Mouse (Mus musculus) G1E-ER4 (cell line): ENCODE data around the gene Ube2e3. TPM values are rescaled to one million over a fixed set of nuclear protein-coding genes. Genes with fewer than 3 reads are reported as not detected.

Source experiments
- GATA1 ChIP-seq: IDR thresholded peaks from one replicate; pipeline ENCODE4 v1.8.0; 2012; ENCODE audit warnings: low read length, inconsistent platforms
- polyA plus RNA-seq: library from polyadenylated mRNA; stranded (reverse); fragments of >175 nt; gene quantifications from 2 replicates; pipeline ENCODE4 v1.2.3, GENCODE M21; 2012

The Ube2e3 gene
- 97.7 and 144 TPM in 2 replicates for polyA plus RNA-seq

DNA sequence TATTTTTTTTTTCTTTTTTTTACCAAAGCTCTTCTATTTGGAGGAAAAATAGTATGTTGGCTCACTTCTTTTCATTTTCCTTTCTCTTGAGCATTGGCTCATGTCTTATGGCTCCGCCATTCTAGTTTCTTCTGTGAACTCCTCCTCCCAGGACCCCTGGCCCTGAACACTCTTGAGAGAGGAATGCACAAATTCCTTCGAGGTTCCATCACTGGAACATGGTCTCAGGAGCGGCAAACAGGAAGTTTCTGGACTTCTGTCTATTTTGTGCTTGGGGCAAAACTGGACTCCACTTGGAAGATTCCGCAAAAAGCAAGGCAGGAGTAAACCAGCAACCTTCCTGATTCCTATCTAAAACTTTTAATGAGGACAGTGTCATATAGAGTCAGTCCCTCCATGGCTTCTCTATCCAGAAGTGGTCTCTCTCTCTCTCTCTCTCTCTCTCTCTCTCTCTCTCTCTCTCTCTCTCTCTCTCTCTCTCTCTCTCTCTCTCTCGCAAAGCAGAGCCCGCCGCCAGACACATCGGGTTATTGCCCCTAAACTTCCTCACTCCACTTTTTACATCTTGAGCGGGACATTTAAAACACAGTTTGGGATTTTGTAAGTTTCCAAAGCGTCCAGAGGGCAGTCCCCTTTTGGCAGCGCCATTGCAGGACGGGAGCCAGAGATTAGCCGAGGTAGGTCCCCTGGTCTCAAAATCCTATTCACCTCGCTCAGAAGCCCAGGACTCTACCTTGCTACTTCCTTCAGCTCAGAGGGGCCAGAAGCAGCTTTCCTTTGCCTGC, at the start of gene Ube2e3:
Ube2e3 (plus strand) TSS at position 399 of the 785 bp plus-strand sequence.
- TF ChIP-seq GATA1 = no peak

DNA sequence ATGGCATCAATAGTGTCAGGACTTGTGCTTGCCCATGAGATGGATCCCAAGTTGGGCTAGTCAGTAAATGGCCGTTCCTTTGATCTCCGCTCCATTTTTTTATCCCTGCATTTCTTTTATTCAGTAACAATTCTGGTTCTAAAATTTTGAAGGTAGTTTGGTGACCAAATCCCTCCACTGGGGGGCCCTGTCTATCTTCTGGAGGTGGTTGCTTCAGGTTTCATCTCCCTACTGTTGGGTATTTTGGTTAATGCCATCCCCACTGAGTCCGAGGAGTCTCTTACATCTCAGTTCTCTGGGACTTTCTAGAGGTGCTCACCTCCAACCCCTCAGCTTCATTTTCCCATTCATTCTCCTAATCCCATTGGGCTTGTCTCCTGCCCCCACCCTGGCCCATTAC, 38.0 kb upstream of the Ube2e3 start:
- no peak for TF ChIP-seq GATA1

DNA sequence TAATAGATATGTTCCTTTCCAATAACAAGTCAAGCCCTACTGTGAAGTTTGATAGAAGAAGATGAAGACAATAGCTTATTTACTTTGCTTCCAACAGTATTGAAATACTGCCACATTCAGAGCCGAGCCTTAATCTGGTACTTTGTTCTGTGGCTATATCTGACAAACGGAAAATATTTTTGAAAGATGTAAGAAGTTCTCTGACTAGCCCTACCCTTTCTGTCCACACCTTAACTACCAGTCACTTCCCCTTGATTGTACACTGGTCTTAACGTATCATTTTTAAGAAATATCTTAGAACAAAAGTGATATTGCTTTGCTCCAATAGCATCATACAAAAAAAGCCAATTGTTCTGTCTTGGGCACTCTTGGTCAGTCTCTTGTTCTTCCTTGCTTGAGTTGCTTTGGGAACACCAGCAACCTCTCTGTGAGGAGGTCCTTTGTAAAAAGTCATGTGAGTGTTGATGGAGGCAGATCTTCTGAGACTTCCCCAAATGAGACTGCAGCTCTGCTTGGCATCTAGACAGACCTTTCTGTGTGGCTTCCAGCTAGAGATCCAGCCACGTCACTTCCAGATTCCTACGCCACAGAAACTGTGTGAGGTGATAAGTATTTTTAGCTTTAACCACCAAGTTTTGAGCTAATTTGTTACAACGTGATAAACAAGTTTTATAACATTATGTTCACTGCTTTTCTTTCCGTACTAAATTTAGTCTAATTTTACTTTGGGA, 26.3 kb upstream of the Ube2e3 start:
- no peak for TF ChIP-seq GATA1

DNA sequence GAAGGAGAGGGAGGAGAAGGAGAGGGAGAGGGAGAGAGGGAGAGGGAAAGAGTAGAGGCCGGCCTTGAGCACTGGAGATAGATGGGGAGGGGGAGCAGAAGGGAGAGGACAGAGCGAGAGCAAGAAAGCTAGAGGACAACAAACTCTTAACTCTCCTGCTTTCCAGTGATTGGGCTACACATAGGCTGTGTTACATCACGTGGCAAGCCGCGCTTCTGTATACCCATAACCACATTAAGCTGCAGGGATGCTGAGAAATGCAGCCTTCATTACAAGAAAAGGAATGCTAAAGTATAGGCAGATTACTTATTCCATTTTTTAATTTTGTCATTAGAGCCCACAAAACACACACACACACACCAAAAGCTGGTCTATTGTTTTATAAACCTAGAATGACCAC, 23.6 kb upstream of the Ube2e3 start:
- TF ChIP-seq GATA1 = no peak

DNA sequence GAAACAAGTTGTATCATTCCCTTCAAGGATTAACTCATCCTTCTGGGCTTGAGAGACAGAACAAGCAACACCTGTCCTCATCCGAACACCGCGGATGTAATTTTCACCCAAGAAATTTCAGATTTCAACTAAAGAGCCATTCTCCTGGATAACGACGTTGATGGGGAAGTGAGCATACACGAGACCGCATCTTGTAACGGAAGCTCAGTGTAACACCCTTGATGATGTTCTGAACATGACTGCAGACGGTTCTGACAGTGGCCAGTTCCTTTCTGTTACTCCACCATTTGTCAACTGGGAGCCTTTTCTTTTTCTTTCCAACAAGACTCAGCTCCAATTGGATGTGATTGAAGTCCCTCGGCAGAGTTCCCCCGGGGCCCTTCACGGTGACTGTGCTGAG, 22.6 kb upstream of the Ube2e3 start:
- TF ChIP-seq GATA1 = no peak

DNA sequence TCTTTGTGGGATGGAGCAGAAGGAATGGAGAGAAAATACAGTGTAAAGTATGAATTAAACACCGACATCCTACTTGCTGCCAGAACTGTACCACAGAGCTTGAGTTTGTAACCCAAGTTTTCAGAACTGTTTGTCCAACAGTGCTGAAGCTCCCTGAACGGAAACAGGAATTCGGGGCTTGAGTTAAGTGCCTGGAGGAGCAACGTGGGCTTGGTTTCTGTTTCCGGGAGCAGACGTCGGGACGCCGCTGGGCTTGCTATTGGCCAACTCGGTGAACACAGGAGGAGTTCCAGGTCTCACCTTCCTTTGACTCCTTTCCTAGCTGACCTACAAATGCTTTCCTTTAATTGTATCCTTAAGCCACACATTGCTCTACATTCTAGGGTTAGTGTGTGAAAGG, 22.2 kb upstream of the Ube2e3 start:
- TF ChIP-seq GATA1 = no peak

DNA sequence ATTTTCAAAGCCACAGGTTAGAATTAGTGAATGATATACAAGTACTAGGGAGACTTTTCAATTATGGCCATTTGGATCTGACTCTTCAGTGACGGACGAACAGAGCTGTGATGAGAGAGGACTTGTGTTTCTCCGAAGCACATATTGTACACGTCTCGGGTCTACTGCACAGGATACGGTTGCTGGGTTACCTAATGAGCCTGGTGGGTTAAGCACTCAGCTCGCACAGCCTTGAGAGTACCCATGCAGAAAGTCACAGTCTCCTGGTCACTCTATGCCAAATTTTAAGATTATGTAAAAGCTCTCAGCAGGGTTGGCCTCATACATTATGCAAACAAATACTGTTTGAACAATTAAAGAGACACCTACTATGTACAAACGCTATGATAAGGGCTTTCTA, 13.6 kb upstream of the Ube2e3 start:
- TF ChIP-seq GATA1 = no peak

DNA sequence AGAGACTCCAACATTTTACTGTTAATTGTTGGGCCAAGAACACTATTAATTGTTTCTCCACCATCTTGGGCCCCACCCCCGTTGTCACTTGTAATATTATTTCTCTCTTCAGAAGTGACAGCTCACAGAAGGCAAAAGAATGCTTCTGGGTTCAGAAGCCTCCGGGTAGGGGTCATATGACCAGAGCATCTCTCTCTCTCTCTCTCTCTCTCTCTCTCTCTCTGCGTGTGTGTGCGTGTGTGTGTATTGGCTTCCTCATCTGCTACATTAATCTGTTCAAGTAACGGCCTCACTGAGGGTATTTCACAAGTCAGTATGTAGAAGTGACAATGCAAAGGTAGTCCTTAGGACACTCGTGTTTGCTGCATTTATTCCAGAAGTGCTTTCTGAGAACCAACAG, 9.3 kb upstream of the Ube2e3 start:
- TF ChIP-seq GATA1 = no peak

DNA sequence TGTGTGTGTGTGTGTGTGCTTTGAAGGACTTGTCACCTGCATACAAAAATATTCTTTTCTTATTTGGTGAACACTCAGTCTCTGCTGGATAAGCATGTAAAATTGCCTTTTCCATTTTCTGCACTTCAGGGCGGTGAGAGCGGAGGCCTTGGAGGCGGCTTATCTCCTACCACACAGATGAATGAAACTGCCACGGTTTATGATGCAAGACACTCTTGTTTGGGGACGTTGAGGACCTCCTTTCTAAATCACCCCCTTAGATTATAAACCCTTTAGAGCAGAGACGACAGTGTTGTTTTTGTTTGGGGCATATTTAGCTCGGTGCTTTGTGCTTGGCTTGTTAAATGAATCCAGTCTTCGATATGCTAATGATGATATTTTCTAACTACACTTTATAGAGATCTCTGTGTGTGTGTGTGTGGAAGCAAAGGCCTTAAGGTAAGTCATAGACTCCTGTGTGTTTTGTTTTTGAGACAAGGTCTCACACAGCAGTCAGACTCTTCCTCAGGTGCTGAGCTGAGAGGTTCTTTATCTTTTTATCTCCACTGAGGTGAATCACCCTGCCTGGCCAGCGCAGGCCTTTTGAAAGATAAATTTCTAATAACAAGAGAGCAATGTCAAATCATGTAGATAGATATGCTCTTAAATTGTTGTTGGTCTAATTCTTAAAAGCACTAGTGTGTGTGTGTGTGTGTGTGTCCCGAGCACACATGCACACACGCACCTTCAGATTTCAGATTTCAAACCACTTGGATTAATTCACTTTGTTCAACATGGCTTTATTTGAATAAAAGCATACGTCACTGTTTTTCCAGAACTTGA, 8.4 kb upstream of the Ube2e3 start:
- TF ChIP-seq GATA1 = peak; percentile 31

DNA sequence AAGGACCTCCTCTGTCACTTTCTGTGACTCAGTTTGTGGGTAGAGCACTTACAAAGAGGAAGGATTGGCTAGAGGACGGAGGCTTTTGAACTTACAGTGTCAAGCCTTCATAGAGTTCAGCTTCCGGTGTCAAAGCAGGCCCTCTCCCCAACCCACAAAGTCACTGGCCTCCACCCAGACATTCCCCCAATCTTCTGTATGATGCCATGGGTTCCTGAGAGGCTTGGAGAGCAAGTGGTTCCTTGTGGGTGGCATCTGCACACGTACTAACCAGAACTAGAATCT, 7.9 kb upstream of the Ube2e3 start:
- no peak for TF ChIP-seq GATA1

DNA sequence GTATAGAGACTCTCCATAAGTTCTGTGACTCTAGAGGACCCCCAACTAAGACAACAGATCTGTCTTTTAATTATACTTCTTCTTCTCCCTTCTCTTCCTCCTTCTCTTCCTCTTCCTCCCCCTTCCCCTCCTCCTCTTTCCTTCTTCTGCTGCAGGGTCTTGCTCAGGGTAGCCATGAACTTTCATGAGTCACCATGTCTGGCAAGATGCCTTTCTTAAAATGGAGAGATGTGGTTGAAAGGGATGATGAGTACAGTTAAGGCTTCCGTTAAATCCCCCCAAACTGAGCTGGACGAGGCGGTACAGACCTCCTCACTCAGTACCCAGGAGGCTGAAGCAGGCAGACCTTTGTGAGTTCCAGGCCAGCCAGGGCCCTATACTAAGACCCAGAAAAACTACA, 3.8 kb upstream of the Ube2e3 start:
- TF ChIP-seq GATA1 = no peak

DNA sequence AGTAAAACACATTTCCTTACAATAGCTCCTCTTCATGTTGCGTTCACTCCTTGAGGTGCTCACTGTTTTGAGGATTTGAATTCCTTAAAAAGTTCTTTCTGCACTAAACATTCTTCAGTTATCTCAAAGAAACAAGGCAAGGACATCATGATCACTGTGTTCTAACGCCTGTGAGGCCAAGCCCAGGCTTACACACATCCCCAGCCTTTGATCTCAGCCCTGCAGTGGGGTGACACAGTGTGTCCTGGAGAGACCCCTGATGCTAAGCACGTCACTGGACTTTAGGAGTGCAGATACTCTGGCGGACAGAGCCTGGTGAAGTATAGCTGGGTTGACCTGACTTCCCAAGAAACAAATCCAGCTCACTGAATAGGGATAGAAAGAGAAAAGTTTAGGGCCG, 3.1 kb upstream of the Ube2e3 start:
- no peak for TF ChIP-seq GATA1

DNA sequence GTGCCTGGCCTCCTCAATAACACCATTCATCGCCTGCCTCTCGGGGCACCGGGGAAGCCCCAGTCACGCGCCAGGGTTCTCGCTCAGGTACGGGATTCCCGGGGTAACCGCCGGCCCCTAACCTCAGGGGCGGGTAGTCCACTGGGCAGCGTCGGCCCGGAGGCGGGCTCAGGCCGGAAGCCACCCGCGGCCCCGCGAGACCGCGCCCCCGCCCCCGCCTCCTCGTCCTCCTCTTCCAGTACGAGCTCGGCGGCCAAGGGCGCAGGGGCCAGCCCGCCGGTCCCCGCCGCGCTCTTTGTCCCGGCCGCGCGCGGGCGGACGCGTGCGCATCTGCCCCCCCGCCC, 559 bp downstream of the Ube2e3 start:
- TF ChIP-seq GATA1 = no peak

DNA sequence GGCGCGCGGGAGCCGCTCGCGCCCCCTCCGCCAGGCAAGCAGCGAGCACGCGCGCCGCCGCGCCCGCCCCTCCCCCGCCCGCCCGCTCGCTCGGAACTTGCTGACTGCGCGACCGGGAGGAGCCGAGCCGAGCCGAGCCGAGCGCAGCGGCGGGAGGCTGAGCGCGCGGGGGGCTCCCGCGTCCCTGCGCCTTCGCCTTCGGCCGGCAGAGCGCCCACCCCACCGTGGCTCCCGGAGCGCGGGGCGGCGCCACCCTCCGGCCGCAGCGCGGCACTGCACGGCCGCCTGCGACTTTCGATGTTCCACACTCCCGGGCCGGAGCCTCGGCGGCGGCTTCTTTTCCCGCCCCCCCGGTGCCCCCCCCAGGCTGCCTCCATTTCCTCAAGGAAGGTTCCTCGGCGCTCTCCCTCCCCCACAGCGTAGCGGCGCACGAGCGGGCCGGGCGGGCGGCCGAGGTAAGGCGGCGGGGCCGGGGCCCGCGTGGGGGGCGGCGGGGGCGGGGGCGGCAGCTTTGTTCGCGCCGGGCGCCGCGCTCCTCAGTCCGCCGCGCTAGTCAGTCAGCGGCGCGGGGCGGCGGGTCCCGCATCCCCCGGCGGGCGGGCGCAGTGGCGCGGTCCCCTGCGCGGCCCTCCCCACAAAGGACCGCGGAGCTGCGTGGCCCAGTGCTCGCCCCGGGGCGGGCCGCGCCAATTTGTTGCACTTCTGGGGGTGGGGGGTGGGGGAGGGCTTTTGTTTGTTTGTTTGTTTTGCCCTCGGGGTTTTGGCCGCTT, 1.2 kb downstream of the Ube2e3 start:
- no peak for TF ChIP-seq GATA1

DNA sequence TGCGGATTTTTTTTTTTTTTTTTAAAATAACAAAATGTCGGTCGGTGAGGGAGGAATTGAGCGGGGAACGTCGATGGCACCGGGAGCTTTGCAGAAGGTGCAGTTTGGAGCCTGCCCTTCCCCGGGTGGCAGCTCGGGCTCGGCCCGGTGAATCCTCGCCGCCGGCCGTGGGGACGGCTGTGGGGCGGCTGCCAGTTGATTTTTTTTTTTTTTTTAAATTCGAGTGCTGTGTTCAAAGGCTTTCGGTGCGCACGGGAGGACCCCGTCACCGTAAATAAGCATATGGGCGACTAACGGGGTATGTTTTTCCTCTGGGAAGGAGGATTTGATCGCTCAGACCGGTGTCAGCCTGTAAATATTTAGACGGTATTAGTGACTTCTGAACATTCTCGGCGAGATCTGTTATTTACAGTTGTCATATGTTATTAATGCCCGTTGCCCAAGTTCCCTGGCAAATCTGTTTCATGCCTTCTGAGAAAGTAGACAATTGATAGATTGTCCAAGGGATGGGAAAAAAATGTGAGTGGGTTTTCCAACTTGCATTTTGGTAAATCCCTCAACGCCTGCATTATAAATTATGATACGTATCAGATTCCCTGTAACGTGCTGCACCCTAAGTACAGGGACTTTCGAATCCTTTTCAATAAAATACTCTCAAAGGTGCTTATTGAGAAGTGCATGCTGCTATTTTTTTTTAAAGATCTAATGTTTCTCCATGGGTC, 2.0 kb downstream of the Ube2e3 start:
- TF ChIP-seq GATA1 = no peak
